Mouse (Mus musculus) liver, postnatal 0 days (tissue): ENCODE data around the gene 0610030E20Rik. TPM values are rescaled to one million over a fixed set of nuclear protein-coding genes. Genes with fewer than 3 reads are reported as not detected.

Source experiments
- ATAC-seq: fragments of 200-750 bp; cut with Nextera tagmentation; 2 replicates; pipeline ENCODE4 v1.8.0; 2017; ENCODE audit warnings: mild to moderate bottlenecking, moderate library complexity
- DNase-seq: peaks from one replicate; pipeline ENCODE4 v3.0.0-alpha.2; 2016
- H3K27ac ChIP-seq: fragments of 300-500 bp; sonication (generic); 2 replicates; pipeline ENCODE4 v1.5.1; 2014; ENCODE audit warnings: antibody characterized with exemption, moderate library complexity, mild to moderate bottlenecking, low read depth
- H3K27me3 ChIP-seq: fragments of 300-500 bp; sonication (generic); 2 replicates; pipeline ENCODE4 v1.6.1; 2014; ENCODE audit warnings: low read length, control low read depth, mixed read lengths; ENCODE audit not compliant: insufficient read depth
- H3K36me3 ChIP-seq: fragments of 300-500 bp; sonication (generic); replicated peaks from 2 replicates; pipeline ENCODE4 v1.6.1; 2014; ENCODE audit warnings: mild to moderate bottlenecking, control low read depth, low read length, moderate library complexity, mixed read lengths; ENCODE audit not compliant: insufficient read depth
- H3K4me1 ChIP-seq: fragments of 300-500 bp; sonication (generic); 2 replicates; pipeline ENCODE4 v1.6.1; 2014; ENCODE audit warnings: antibody characterized with exemption, mild to moderate bottlenecking, control low read depth; ENCODE audit not compliant: insufficient read depth
- H3K4me2 ChIP-seq: fragments of 300-500 bp; sonication (generic); 2 replicates; pipeline ENCODE4 v1.6.1; 2014; ENCODE audit warnings: low read depth, mild to moderate bottlenecking, low read length, moderate library complexity, mixed read lengths
- H3K4me3 ChIP-seq: fragments of 300-500 bp; sonication (generic); 2 replicates; pipeline ENCODE4 v1.5.1; 2014; ENCODE audit warnings: low read depth, low read length
- H3K9ac ChIP-seq: fragments of 300-500 bp; sonication (generic); replicated peaks from 2 replicates; pipeline ENCODE4 v1.6.1; 2014; ENCODE audit warnings: mild to moderate bottlenecking, moderate library complexity
- H3K9me3 ChIP-seq: fragments of 300-500 bp; sonication (generic); 2 replicates; pipeline ENCODE4 v1.6.1; 2016; ENCODE audit warnings: mild to moderate bottlenecking, control low read depth, low read length, mixed read lengths
- CTCF ChIP-seq: sonication (generic); IDR thresholded peaks from 2 replicates; pipeline ENCODE4 v1.5.1; 2016; ENCODE audit warnings: antibody characterized with exemption, low read depth
- EP300 ChIP-seq: IDR thresholded peaks from 2 replicates; pipeline ENCODE4 v1.6.1; 2016; ENCODE audit warnings: antibody characterized with exemption, low read depth, mild to moderate bottlenecking
- whole genome bisulfite sequencing: fragments of 180-500 bp; shearing (Covaris S2); extraction: QIAGEN DNeasy Blood & Tissue Kit; methylation state at CpG from one replicate; pipeline ENCODE4 v1.1.7; 2014; ENCODE audit not compliant: insufficient replicate concordance; 5-methylcytosine and 5-hydroxymethylcytosine counted together
- polyA plus RNA-seq: library from polyadenylated mRNA; unstranded; fragments of >200 nt; fragmentation: Nextera tagmentation; extraction: Ambion mirVana; gene quantifications from 2 replicates; pipeline ENCODE4 v1.2.1, GENCODE M21; 2015

0610030E20Rik gene
- polyA plus RNA-seq, 1 experiment from 2014 or later, result 13.3 TPM

DNA sequence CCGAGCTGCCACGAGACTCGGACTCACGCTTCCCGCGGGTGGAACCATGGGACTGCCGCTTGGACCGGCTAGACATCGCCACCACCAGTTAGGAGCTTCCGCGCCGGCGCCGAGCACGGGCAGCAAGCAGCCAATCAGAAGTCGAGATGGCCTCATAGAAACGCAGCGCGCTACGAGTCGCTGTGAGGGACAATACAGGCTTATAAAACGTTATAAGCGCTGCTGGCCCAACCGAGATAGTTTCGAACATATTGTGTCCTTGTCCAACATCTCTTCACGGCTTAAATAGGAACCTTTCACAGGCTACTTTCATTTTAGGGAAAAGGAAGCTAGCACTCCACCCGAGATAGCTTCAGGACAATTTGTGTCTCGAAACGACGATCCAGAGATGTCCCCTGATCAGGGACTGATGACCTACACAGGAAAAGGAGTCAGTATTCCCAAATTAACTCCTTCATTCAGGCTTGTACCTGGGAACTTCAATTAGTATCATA, 2.0 kb upstream of the 0610030E20Rik start, which contains the start of gene Usp39:
Usp39 (minus strand) TSS at position 111 of the 494 bp plus-strand sequence.
- Histone ChIP-seq H3K27me3 (no peaks in the 10 kb centered on the region), H3K4me1 (peaks cover 52% of the 10 kb centered on the region), H3K36me3 (peaks cover 32% of the 10 kb centered on the region), H3K4me2 (peak within 1 kb of the TSS; percentile 95), H3K4me3 (peak within 1 kb of the TSS; percentile 89), H3K9me3 (no peaks in the 10 kb centered on the region), H3K9ac (peak within 1 kb of the TSS; percentile 95), H3K27ac (peak within 1 kb of the TSS; percentile 88)
- peak; percentile 94 for DNase-seq
- TF ChIP-seq CTCF (peak; percentile 26; the same call in 1 of the 2 replicates), EP300 (peak; percentile 73; the same call in 1 of the 2 replicates)
- under 1% methylated on average over 30 of the region's 30 CpGs for WGBS
- peak; percentile 85 for ATAC-seq

DNA sequence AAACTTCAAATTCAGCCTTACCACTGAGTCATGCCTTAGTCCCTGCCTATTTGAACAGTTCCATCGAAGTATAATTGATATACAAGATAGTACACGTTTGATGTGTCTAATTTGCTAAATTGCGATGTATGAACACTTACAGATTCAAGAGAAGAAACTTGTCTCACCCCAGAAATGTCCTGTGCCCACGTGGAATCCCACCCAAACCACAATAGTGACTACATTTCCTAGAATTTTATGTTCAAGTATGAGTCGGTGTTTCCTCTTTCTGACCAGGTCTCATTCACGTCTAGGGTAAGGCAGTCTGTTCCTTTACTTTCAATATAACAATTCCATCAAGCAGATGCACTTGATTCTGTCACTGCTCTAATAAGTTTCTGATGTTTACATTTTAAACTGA, 1.5 kb upstream of the 0610030E20Rik start:
- peak overlapping the region; percentile 95 for H3K4me2 ChIP-seq
- ATAC-seq (no peak), DNase-seq (no peak)
- no peaks in the 10 kb centered on the region for H3K9me3 ChIP-seq
- TF ChIP-seq CTCF (no peak), EP300 (no peak)
- peaks cover 54% of the 10 kb centered on the region for H3K4me1 ChIP-seq
- WGBS, result 14% methylated on average over 6 of the region's 6 CpGs
- H3K27ac ChIP-seq, result peak overlapping the region; percentile 88
- peaks cover 31% of the 10 kb centered on the region for H3K36me3 ChIP-seq
- no peaks in the 10 kb centered on the region for H3K27me3 ChIP-seq
- H3K4me3 ChIP-seq, result peak overlapping the region; percentile 89
- H3K9ac ChIP-seq, result peak overlapping the region; percentile 95

DNA sequence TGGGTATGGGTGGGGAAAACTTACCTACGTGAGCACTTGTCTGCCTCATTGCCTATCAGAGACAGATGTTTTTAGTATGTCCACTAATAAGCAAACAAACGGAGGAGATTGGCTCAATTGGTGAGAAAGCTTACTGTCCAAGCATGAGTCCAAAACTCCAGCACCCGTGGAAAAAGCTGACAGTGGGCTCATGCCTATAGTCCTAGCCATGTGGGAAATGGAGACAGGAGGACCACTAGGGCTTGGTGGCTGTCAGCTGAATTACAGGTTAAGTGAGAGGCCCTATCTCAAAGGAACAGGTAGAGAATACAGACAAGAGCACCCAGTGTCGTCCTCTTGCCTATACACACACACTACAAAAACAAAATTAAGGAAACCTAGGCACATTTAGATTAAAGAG, 856 bp upstream of the 0610030E20Rik start:
- Histone ChIP-seq H3K4me3 (no peak overlapping the region), H3K36me3 (peaks cover 34% of the 10 kb centered on the region), H3K4me2 (peak overlapping the region; percentile 78), H3K9me3 (no peaks in the 10 kb centered on the region), H3K4me1 (peaks cover 58% of the 10 kb centered on the region), H3K27ac (peak overlapping the region; percentile 88; the same call in 1 of the 2 replicates), H3K9ac (no peak overlapping the region), H3K27me3 (no peaks in the 10 kb centered on the region)
- peak; percentile 24; the same call in 1 of the 2 replicates for TF ChIP-seq CTCF
- no peak for TF ChIP-seq EP300
- ATAC-seq (no peak), DNase-seq (no peak)
- 80% methylated on average over 4 of the region's 4 CpGs for WGBS

DNA sequence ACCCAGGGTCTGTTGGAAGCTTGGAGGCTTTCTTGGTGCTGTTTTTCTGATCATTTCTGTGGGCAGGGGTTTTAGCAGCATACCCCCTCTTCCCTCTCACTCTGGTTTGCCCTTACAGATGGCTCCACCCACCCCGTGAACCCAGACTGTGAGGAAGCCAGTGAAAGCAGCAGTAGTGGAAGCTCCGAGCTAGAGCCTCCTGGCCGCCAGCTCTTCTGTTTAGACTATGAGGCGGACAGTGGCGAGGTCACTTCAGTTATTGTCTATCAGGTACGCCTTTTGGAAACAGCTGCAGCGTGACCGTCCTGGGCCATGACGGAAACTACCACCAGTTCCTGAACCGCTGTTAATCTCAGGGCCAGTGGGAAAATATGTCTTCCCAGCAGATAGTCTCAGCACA, 1.3 kb downstream of the 0610030E20Rik start:
- Histone ChIP-seq H3K27me3 (no peaks in the 10 kb centered on the region), H3K4me1 (peaks cover 67% of the 10 kb centered on the region), H3K9me3 (no peaks in the 10 kb centered on the region), H3K9ac (peak overlapping the region; percentile 74; the same call in 1 of the 2 replicates), H3K36me3 (peaks cover 24% of the 10 kb centered on the region), H3K4me3 (peak overlapping the region; percentile 53), H3K4me2 (peak overlapping the region; percentile 78), H3K27ac (peak overlapping the region; percentile 81)
- WGBS, result 53% methylated on average over 10 of the region's 10 CpGs
- DNase-seq (no peak), ATAC-seq (no peak)
- TF ChIP-seq EP300, result no peak
- TF ChIP-seq CTCF, result no peak

DNA sequence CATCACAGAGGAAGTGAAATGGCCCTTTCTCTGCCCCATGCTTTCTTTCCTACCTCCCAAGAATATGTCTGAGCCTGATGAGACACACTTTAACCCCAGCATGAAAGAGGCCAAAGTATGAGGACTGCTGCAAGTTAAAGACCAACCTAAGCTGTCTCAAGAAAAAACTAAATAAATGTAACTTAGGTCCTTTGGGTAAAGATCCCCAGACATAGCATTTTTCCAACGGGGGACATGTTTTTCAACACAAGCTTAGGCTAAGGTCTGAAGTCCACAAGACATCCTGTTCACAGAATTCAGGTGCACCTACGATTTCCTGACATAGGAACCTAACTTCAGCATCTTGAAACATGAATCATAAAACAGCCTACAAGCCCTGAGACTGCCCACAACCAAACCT, 3.1 kb downstream of the 0610030E20Rik start:
- Histone ChIP-seq H3K27me3 (no peaks in the 10 kb centered on the region; the same call in 1 of the 2 replicates), H3K9me3 (no peaks in the 10 kb centered on the region), H3K36me3 (peaks cover 24% of the 10 kb centered on the region), H3K4me2 (no peak overlapping the region), H3K4me1 (peaks cover 68% of the 10 kb centered on the region), H3K9ac (no peak overlapping the region), H3K4me3 (no peak overlapping the region), H3K27ac (no peak overlapping the region)
- DNase-seq, result no peak
- 82% methylated on average over 2 of the region's 2 CpGs for WGBS
- ATAC-seq, result no peak
- TF ChIP-seq EP300 (no peak), CTCF (no peak)

DNA sequence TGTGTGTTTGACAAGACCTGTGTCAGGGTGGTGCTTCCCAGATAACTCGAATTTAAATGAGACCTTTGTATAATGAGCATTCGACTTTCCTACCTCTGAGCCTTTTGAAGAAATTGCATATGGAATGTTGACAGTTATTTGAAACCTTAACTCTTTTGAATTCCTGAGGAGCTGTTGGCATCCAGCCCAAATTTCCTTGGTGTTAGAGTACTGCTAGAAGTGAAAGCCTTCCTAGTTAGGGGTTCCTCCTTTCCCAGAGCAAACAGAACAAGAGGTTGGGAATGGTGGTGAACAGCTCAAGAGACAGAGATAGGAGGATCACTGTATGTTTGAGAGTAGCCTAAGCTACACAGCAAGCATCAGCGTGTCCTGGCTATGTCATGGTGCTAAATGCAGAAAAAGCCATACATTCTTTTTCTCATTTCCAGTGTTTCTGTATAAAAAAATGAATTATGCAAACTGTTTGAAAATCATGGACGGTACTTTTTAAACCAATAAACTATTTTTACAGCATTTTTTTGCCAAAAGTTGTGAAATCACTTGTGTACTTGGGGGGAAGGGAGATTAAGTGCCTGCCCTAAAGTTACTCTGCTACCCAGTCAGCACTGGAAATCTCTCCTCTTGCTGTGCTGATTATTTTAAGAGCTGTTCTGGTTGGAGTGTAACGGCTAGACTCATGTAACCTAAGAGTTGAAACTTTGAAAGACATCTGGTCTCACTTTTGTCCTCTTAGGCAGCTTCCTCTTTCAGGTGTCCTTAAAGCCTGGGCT, 5.7 kb downstream of the 0610030E20Rik start:
- H3K27me3 ChIP-seq, result peaks cover 7% of the 10 kb centered on the region
- DNase-seq, result no peak
- H3K4me2 ChIP-seq, result peak overlapping the region; percentile 22; the same call in 1 of the 2 replicates
- peaks cover 66% of the 10 kb centered on the region for H3K4me1 ChIP-seq
- H3K36me3 ChIP-seq, result peaks cover 38% of the 10 kb centered on the region
- no peaks in the 10 kb centered on the region for H3K9me3 ChIP-seq
- no peak overlapping the region for H3K4me3 ChIP-seq
- ATAC-seq, result no peak
- 52% methylated on average over 5 of the region's 5 CpGs for WGBS
- TF ChIP-seq CTCF (no peak), EP300 (0 out of 2 replicates have a peak, but pooled peaks have one; percentile 7)
- no peak overlapping the region for H3K9ac ChIP-seq
- H3K27ac ChIP-seq, result peak overlapping the region; percentile 68
